Mouse (Mus musculus) neural tube, embryonic 11.5 days (tissue): ENCODE data around the gene Adam19. TPM values are rescaled to one million over a fixed set of nuclear protein-coding genes. Genes with fewer than 3 reads are reported as not detected.
A peak's percentile ranks its signal among the peaks of the same experiment; 100 is the strongest.

Experiments used
- ATAC-seq: fragments of 200-750 bp; cut with Nextera tagmentation; 2 replicates; pipeline ENCODE4 v1.8.0; 2017; ENCODE audit warnings: moderate number of reproducible peaks, mild to moderate bottlenecking, moderate TSS enrichment, moderate library complexity; ENCODE audit not compliant: insufficient read depth, low FRiP score, low TSS enrichment
- DNase-seq: peaks from one replicate; pipeline ENCODE4 v3.0.0-alpha.2; 2015; ENCODE audit warnings: low spot score
- H3K27ac ChIP-seq: fragments of 300-500 bp; sonication (generic); 2 replicates; pipeline ENCODE4 v1.5.1; 2014; ENCODE audit warnings: low read depth, mild to moderate bottlenecking, low read length
- H3K27me3 ChIP-seq: fragments of 300-500 bp; sonication (generic); 2 replicates; pipeline ENCODE4 v1.6.1; 2014; ENCODE audit warnings: mild to moderate bottlenecking, low read length, mixed read lengths; ENCODE audit not compliant: control insufficient read depth, insufficient read depth
- H3K36me3 ChIP-seq: fragments of 300-500 bp; sonication (generic); 2 replicates; pipeline ENCODE4 v1.6.1; 2014; ENCODE audit warnings: mild to moderate bottlenecking, low read length, moderate library complexity, mixed read lengths; ENCODE audit not compliant: control insufficient read depth, insufficient read depth
- H3K4me1 ChIP-seq: fragments of 300-500 bp; sonication (generic); 2 replicates; pipeline ENCODE4 v1.6.1; 2014; ENCODE audit warnings: low read length, mixed read lengths; ENCODE audit not compliant: control insufficient read depth, insufficient read depth
- H3K4me2 ChIP-seq: fragments of 300-500 bp; sonication (generic); 2 replicates; pipeline ENCODE4 v1.6.1; 2014; ENCODE audit warnings: low read depth, mild to moderate bottlenecking, moderate library complexity
- H3K4me3 ChIP-seq: fragments of 300-500 bp; sonication (generic); 2 replicates; pipeline ENCODE4 v1.5.1; 2014; ENCODE audit warnings: low read depth, low read length
- H3K9ac ChIP-seq: fragments of 300-500 bp; sonication (generic); 2 replicates; pipeline ENCODE4 v1.6.1; 2014; ENCODE audit warnings: mild to moderate bottlenecking, low read length
- H3K9me3 ChIP-seq: fragments of 300-500 bp; sonication (generic); 2 replicates; pipeline ENCODE4 v1.6.1; 2016; ENCODE audit warnings: low read length; ENCODE audit not compliant: control insufficient read depth
- WGBS: fragments of 180-500 bp; shearing (Covaris S2); extraction: QIAGEN DNeasy Blood & Tissue Kit; methylation state at CpG from one replicate; pipeline ENCODE4 v1.1.7; 2014; 5-methylcytosine and 5-hydroxymethylcytosine counted together
- polyA plus RNA-seq: library from polyadenylated mRNA; unstranded; fragments of >200 nt; fragmentation: Nextera tagmentation; extraction: Ambion mirVana; gene quantifications from 2 replicates; pipeline ENCODE4 v1.2.1, GENCODE M21; 2014

Gene Adam19
- polyA plus RNA-seq, 1 experiment from 2014 or later, result 20.0 TPM

DNA sequence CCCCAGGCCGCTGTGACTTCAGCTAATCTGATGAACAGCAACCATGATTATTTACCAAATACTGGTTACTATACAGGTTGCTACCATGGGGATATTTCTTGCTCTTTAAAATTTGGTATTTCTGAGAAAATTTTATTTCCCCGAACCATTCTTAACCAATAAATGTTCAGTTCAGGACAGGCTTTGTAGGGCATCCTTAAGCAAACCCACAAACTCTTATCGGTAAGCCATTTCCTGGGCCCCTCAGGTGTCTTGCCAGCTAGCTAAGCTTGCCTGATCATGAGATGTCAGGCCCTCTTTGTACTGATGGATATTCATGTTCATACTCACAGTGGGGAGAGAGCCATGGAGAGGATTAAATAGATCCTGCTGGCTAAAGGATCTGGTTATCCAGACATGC lies 30.7 kb downstream of the Adam19 start:
- DNase-seq (no peak), ATAC-seq (no peak)
- Histone ChIP-seq H3K27ac (no peak overlapping the region), H3K4me2 (no peak overlapping the region), H3K9me3 (no peaks in the 10 kb centered on the region), H3K36me3 (no peaks in the 10 kb centered on the region), H3K27me3 (no peaks in the 10 kb centered on the region), H3K4me1 (no peaks in the 10 kb centered on the region; the same call in 1 of the 2 replicates), H3K9ac (no peak overlapping the region), H3K4me3 (no peak overlapping the region)
- WGBS, result 88% methylated on average over 3 of the region's 3 CpGs

DNA sequence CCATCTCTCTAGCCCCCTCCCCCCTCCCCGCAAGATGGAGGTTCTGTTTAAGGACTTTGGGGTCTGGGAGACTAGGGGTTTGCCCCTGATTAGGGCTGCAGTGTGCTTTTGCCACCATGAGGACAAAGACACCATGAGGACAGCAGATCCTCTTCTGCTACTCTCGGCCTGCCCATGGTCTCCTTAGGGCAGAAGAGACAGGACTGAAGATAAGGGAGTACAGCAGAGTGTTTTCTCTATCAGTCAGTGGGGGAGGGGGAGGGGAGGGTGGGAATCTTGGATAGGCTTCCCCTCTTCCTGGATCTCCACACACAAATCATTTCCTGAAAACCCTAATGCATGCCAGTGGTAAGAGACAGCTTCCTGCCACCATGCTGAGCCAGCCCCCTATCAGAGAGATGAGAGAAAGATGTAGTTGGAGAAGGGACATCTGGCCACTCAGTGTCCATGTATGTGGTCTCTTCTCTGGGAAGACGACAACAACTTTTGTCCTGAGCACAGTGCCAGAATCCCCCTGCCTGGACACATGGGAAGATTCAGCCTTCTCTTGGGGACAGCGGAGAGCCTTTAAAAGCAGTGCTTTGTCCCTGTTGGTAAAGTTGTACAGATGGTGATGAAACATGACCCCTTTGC lies 33.4 kb downstream of the Adam19 start:
- Histone ChIP-seq H3K36me3 (no peaks in the 10 kb centered on the region), H3K27ac (0 out of 2 replicates have a peak overlapping the region, but pooled peaks have one; percentile 1), H3K27me3 (no peaks in the 10 kb centered on the region), H3K9me3 (no peaks in the 10 kb centered on the region), H3K4me1 (no peaks in the 10 kb centered on the region; the same call in 1 of the 2 replicates), H3K4me3 (no peak overlapping the region), H3K9ac (no peak overlapping the region), H3K4me2 (no peak overlapping the region)
- ATAC-seq, result no peak
- 76% methylated on average over 4 of the region's 4 CpGs for WGBS
- DNase-seq, result no peak

DNA sequence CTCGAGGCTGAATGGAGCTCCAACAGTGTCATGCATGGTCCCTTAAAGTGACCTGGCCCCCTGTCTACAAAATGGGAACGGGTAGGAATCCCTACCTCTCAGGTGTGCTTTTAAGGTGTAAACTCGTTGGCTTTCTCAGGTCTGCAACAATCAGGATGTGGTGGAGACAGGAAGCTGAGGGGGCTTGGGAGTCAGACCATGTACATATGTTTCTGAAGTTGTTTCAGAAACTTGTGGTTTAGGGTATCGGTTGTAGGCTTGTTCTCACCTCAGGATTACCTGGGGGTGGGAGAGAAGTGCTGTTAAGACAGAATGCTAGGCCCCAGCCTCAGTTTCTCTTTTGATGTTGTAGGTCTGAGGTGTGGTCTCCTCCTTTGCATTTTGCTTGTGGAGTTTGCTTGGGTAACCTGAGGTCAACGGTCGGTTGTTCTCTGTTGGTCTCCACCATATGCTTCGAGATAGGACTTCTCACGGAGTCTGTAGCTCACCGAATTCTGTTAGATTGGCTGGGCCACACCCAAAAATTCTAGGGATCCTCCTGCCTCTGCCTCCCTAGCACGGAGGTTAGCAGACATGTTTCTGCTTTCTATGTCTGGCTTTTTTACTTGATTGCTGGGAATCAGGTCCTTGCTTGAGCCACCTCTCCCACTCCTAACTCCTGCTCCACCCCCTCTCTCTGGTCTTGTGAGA lies 34.4 kb downstream of the Adam19 start:
- ATAC-seq (no peak), DNase-seq (no peak)
- Histone ChIP-seq H3K9ac (no peak overlapping the region), H3K4me2 (no peak overlapping the region), H3K4me3 (no peak overlapping the region), H3K36me3 (peaks cover 2% of the 10 kb centered on the region; the same call in 1 of the 2 replicates), H3K9me3 (no peaks in the 10 kb centered on the region), H3K27ac (no peak overlapping the region), H3K27me3 (no peaks in the 10 kb centered on the region), H3K4me1 (no peaks in the 10 kb centered on the region; the same call in 1 of the 2 replicates)
- 88% methylated on average over 10 of the region's 10 CpGs for WGBS

DNA sequence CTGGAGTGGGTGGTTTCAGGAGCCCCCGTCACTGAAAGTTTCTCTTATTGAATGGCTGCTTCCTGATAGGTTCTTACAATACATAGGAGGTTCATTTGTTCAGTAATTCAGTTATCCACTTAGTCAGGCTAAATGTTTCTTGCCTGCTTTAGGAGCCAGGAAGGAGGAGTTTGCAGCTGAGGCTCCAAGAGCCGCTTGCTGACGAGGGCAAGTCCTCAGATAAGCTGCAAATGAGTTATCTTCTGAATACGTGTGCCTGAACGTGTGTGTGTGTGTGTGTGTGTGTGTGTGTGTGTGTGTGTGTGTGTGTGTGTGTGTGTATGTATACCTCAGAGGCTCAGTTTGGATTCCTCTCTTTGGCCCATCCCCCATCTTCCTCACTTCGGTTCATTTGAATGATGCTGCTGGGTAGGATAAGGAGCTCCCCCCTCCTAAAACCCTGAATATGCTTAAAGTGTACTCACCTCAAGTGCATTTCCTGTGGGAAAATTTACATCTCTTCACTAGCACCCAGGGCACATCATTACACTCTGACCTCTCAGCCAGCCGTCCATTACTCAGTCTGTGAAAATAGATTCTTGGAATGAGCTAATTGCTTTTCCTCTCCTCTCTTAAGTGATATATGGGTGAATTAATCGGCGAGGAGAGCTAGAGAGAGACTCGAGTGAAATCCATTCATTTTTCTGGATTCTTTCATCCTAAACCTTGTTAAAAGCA lies 35.3 kb downstream of the Adam19 start:
- Histone ChIP-seq H3K9me3 (no peaks in the 10 kb centered on the region), H3K4me3 (no peak overlapping the region), H3K4me2 (no peak overlapping the region), H3K9ac (no peak overlapping the region), H3K36me3 (peaks cover 2% of the 10 kb centered on the region; the same call in 1 of the 2 replicates), H3K4me1 (no peaks in the 10 kb centered on the region; the same call in 1 of the 2 replicates), H3K27me3 (no peaks in the 10 kb centered on the region), H3K27ac (peak overlapping the region; percentile 11; the same call in 1 of the 2 replicates)
- DNase-seq (no peak), ATAC-seq (no peak; the same call in 1 of the 2 replicates)
- WGBS, result 55% methylated on average over 10 of the region's 10 CpGs

DNA sequence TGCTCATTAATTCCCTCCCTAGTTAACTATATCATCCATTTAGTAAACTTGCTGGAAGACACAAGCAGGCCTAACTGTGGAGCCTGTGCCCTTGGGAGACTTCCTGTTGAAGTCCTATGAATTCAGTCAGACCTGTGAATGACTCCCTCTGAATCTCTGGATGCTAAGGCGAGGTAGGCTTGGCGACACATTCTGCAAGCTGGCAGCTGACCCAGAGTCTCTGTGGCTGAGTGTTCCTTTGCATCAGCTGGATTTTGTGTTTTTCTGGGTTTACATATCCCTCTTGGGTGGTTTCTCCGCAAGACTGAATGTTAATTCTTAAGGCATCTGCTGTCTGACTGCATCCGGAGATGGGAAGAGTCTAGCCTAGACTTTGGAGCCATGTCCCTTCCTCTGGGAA lies 36.3 kb downstream of the Adam19 start:
- no peak for DNase-seq
- H3K4me1 ChIP-seq, result no peaks in the 10 kb centered on the region; the same call in 1 of the 2 replicates
- no peak for ATAC-seq
- no peaks in the 10 kb centered on the region for H3K27me3 ChIP-seq
- H3K9ac ChIP-seq, result no peak overlapping the region
- no peak overlapping the region for H3K4me3 ChIP-seq
- no peak overlapping the region for H3K4me2 ChIP-seq
- whole genome bisulfite sequencing, result 89% methylated on average over 4 of the region's 4 CpGs
- peaks cover 2% of the 10 kb centered on the region; the same call in 1 of the 2 replicates for H3K36me3 ChIP-seq
- no peaks in the 10 kb centered on the region for H3K9me3 ChIP-seq
- H3K27ac ChIP-seq, result no peak overlapping the region

DNA sequence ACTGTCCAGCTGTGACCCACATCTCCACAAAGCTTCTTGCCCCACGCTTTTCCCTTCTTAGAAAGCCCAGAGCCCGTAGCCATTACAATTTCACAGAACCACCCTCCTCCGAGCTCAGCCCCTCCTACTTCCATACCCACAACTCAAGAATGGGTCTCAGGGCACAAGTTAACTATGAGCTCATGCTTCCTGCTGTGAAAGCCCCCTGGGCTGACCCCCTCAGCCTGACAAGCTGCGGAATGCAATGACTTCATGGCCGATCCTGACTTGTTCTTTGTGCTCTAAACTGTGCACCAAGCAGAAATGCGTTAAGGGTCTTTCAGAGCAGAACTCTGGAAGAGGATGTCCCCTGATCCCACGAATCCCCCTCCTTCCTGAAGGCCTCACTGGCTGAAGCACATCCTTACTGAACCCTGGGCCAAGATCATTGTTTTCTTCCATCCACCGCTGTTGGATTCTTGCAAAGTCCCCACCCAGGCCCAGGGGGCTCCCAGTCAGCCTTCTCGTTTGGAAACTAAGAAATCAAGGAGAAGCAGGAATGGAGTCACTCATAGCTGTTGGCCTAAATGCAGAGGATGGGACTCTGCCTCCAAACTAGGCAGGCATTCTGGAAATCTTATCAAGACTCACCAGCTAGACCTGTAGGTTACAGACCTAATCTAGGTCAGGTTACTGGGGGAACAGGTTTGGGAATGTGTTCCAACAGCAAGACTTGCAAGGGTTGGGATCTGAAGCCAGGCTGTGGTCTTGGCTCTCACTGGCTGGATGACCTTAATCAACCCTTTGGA lies 39.9 kb downstream of the Adam19 start:
- H3K4me3 ChIP-seq, result no peak overlapping the region
- H3K9me3 ChIP-seq, result no peaks in the 10 kb centered on the region
- H3K4me2 ChIP-seq, result no peak overlapping the region
- WGBS, result 69% methylated on average over 9 of the region's 9 CpGs
- no peak overlapping the region for H3K27ac ChIP-seq
- no peaks in the 10 kb centered on the region for H3K27me3 ChIP-seq
- ATAC-seq (no peak), DNase-seq (no peak)
- H3K36me3 ChIP-seq, result peaks cover 2% of the 10 kb centered on the region; the same call in 1 of the 2 replicates
- no peak overlapping the region for H3K9ac ChIP-seq
- no peaks in the 10 kb centered on the region for H3K4me1 ChIP-seq

DNA sequence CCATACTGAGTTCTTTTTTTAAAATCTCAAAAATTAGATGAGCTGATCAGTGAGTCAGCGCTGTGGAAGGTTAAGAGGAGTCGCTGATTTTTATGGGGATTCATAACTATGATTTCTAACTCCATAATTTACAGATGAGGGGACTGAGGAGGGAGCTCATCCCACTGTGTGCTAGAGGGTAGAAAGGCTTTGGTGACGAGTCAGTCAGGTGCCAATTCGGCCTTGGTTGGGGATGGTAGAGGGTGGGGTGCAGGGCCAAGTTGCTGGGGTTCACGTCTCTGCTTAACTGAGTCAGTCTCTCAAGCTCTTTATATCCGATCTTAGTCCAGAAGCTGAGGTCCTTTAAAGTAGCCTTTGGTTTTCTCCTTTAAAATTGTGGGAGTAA lies 40.5 kb downstream of the Adam19 start:
- H3K4me3 ChIP-seq, result no peak overlapping the region
- no peaks in the 10 kb centered on the region for H3K4me1 ChIP-seq
- peaks cover 2% of the 10 kb centered on the region; the same call in 1 of the 2 replicates for H3K36me3 ChIP-seq
- no peak overlapping the region for H3K27ac ChIP-seq
- no peaks in the 10 kb centered on the region for H3K9me3 ChIP-seq
- ATAC-seq, result no peak
- H3K9ac ChIP-seq, result no peak overlapping the region
- H3K4me2 ChIP-seq, result no peak overlapping the region
- H3K27me3 ChIP-seq, result no peaks in the 10 kb centered on the region
- 92% methylated on average over 6 of the region's 6 CpGs for WGBS
- DNase-seq, result no peak

DNA sequence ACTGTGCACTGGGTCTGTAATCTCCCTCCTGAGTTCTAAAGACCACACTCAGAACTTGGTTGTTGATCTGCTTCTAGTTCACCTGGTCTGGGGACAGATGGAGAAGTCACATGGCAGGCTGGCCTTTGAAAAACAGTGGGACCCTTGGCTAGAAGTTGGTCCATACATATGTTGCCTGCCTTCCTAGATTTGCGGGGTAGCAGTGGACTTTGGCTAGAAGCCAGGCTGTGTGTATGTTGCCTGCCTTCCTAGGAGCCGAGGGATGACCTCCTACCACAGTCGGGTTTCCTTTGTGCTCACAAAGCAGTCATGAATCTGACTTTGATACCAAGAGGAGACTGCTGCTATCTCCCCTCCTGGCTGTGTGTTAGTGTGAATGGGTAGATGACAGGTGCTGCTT lies 41.3 kb downstream of the Adam19 start:
- 85% methylated on average over 3 of the region's 3 CpGs for WGBS
- peaks cover 2% of the 10 kb centered on the region; the same call in 1 of the 2 replicates for H3K36me3 ChIP-seq
- ATAC-seq, result no peak

More for the DNA sequence above, 41.3 kb downstream of the Adam19 start:
- Histone ChIP-seq H3K4me1 (no peaks in the 10 kb centered on the region), H3K27me3 (no peaks in the 10 kb centered on the region), H3K27ac (no peak overlapping the region), H3K9me3 (no peaks in the 10 kb centered on the region), H3K4me3 (no peak overlapping the region), H3K9ac (no peak overlapping the region), H3K4me2 (no peak overlapping the region)
- DNase-seq, result no peak
